Mouse (Mus musculus) frontal cortex, postnatal 14 days (tissue): ENCODE measurements around the gene Odf2l.
A peak's percentile ranks its signal among the peaks of the same experiment; 100 is the strongest.

Experiments
- DNase-seq, 2 experiments: peaks; one replicate each; pipeline ENCODE4 v3.0.0; 2022; ENCODE audit warnings: low spot score in 2 of 2

Odf2l gene

GRCm38 (mm10) chr3:145118254-145119001 is at the start of gene Odf2l:
TSS of gene Odf2l (plus strand) at chr3:145118588.
- peak; percentile 96 to 98 for DNase-seq

- no peak for DNase-seq
Measured at GRCm38 (mm10) chr3:145068964-145069363, 49.4 kb upstream of the Odf2l start.

GRCm38 (mm10) chr3:145072339-145072738 is 46.0 kb upstream of the Odf2l start:
- DNase-seq = no peak

GRCm38 (mm10) chr3:145078405-145078804 is 40.0 kb upstream of the Odf2l start:
- no peak for DNase-seq

GRCm38 (mm10) chr3:145080904-145081303 is 37.5 kb upstream of the Odf2l start:
- DNase-seq = no peak

GRCm38 (mm10) chr3:145083081-145083480 is 35.3 kb upstream of the Odf2l start:
- no peak for DNase-seq

GRCm38 (mm10) chr3:145086180-145086579 is 32.2 kb upstream of the Odf2l start:
- no peak for DNase-seq

GRCm38 (mm10) chr3:145087857-145088598 is 30.4 kb upstream of the Odf2l start:
- DNase-seq = no peak

GRCm38 (mm10) chr3:145099291-145099690 is 19.1 kb upstream of the Odf2l start, which contains the start of gene Clca2:
TSS of gene Clca2 (minus strand) at chr3:145099443.
- no peak for DNase-seq

- no peak for DNase-seq
Measured at GRCm38 (mm10) chr3:145101891-145102555, 16.4 kb upstream of the Odf2l start.

GRCm38 (mm10) chr3:145103321-145103720 is 15.1 kb upstream of the Odf2l start:
- no peak for DNase-seq

GRCm38 (mm10) chr3:145103770-145104169 is 14.6 kb upstream of the Odf2l start:
- DNase-seq = no peak

- DNase-seq = no peak
Measured at GRCm38 (mm10) chr3:145105076-145105772, 13.2 kb upstream of the Odf2l start.

- no peak for DNase-seq
Measured at GRCm38 (mm10) chr3:145105773-145106504, 12.4 kb upstream of the Odf2l start.

- no peak for DNase-seq
Measured at GRCm38 (mm10) chr3:145115169-145115568, 3.2 kb upstream of the Odf2l start.

- DNase-seq = no peak
Measured at GRCm38 (mm10) chr3:145117637-145118036, 751 bp upstream of the Odf2l start.

- DNase-seq = no peak
Measured at GRCm38 (mm10) chr3:145119002-145119358, 592 bp downstream of the Odf2l start.

GRCm38 (mm10) chr3:145119425-145119824 is 1.0 kb downstream of the Odf2l start:
- no peak for DNase-seq

GRCm38 (mm10) chr3:145126618-145127017 is 8.2 kb downstream of the Odf2l start:
- DNase-seq = no peak

GRCm38 (mm10) chr3:145129356-145129755 is 11.0 kb downstream of the Odf2l start:
- no peak for DNase-seq

GRCm38 (mm10) chr3:145131210-145131868 is 13.0 kb downstream of the Odf2l start:
- DNase-seq = no peak
